Mouse (Mus musculus) mouse embryonic stem cell (cell line): ENCODE measurements around the gene Garem2.

Experiments
- in situ Hi-C, 2 experiments: fragments of 300-500 bp; cut with MboI; formaldehyde crosslinking; loops; 1 replicate in 1 of 2; 3 replicates in 1 of 2; pipeline ENCODE4 v1.14.3; 2019 to 2020; ENCODE audit warnings: low sequenced_read_pairs in 2 of 2, low pct_unique_long_range_greater_than_20kb in 1 of 2, mixed read lengths in 1 of 2; ENCODE audit not compliant: unreplicated experiment in 1 of 2

Gene Garem2

DNA sequence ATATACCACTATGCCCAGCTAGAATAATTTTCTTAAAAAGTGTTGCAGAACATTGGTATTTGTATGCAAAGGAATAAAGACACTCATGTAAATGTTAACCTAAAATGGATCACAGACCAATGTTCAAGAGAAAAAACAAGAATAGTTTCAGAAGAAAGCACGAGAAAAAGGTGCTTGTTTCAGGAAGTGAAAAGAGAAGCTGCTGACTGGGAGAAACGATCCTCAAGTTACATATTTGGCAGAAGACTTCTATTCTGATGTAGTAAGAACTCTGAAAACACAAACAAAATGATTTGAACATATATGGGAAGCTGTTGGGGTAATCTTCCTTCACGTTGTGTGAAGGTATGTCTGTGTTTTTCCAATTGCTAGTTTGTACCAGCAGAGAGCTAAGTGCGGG lies 33.2 kb downstream of the Garem2 start:
- in situ Hi-C loops = no loop called here

- in situ Hi-C loops = no loop called here
Observed at GRCm38 (mm10) chr5:30146526-30146925, 41.6 kb downstream of the Garem2 start.

- in situ Hi-C loops = no loop called here
Observed at GRCm38 (mm10) chr5:30148133-30148920, 43.4 kb downstream of the Garem2 start.

DNA sequence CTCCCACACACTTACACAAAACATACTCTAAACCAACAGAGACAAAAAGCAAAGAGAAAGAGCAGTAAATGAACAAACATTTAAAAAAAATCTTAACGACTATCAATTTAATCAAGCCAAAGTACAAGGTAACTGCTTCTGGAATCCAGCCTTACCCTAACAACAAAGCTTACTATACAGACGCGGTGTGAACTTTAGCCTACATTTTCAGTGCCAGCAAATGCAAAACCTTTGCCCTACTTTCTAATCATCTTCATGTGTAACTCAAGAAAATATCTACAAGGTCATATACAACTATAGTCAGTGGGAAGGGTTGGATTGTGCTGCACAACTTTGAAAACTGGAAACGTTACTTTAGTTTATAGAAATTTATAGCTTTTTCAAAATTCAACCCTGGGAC lies 47.0 kb downstream of the Garem2 start:
- in situ Hi-C loops = no loop called here

GRCm38 (mm10) chr5:30152413-30152812 lies 47.5 kb downstream of the Garem2 start:
- in situ Hi-C loops = no loop called here

- in situ Hi-C loops = no loop called here
Observed at GRCm38 (mm10) chr5:30153222-30153621, 48.3 kb downstream of the Garem2 start.

DNA sequence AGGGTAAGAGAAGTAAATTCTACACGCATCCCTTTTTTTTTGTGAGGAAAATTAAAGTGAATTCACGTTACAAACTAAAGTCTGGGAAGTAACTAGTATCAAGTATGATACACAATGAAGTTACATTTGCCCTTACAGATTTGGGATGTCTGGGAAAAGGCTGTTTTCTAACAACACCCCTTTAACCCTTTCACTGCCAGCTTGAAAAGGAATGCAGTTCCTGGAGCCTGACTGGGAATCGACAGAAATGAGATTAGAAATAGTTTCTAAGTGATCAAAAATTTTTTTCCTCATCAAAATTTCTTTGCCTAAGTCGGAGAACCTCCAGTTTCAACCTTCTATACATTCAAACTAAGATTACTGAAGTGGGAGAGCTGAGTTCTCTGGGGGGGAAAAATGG lies 49.1 kb downstream of the Garem2 start:
- in situ Hi-C loops = no loop called here

DNA sequence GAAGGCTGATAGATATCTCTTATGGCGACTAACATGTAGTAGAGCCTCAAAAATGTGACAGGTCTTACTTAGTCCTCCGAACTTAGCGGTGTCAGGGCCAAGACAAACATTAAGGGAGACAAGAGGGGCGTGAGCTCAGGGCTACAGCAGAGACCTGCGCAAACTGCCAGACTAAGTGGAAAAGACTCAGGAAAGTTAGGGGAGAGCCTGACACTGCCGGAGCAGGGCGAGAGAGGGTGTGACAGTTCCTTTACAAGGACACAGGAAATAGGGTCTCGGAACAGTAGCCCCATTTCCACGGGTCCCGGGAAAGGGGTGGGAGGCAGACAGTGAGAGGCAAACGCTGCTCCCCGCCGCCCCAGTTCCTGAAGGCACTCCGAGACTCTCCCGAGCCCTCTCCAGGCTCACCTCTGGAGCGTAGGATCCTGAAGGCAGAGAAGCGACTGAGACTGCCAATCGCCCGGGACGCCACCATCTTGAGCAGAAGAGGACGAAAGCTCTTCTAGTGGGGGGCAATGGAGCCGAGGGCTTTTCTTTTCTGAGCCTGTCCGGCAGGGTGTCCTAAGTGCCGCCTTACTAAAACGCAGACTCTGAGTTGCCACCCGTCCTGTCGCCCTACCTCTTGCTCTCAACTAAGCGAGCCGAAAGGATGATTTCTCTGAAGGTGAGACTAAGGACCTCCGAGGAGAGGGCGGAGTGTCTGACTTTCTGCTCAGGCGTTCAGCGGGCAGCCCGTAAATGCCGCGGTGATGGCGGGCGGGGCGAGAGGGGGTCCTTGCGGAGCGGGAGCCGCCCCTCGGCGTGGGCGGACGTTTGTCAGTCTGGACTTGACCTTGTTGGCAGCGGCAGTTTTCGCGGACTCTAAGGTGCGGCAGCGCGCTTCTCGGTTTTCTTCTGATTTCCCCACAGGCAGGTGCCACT lies 49.8 kb downstream of the Garem2 start, which contains the start of the genes Hadha and Hadhb:
Hadha (minus strand) TSS at position 689 of the 921 bp plus-strand sequence.
Hadhb (plus strand) TSS at position 775 of the 921 bp plus-strand sequence.
- in situ Hi-C loops = no loop called here

DNA sequence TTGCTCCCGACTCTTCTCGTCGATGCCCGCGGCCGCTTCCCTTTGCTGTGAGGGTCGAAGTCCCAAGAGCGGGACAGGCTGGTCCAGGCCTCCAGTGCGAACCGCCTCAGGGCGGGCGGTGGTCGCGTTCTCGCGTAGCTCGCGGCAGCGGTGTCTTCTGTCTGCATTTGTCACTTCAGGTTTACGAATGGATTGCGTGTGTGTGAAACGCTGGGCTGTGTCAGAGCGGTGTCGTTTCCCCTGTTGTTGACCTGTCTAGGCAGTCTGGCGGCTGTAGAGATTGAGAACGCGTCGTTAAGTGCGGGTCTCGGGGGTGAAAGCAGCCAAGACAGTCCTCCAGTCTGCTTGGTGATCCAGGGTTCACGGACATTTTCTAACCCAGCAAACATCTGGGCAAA lies 50.4 kb downstream of the Garem2 start:
- in situ Hi-C loops = no loop called here

DNA sequence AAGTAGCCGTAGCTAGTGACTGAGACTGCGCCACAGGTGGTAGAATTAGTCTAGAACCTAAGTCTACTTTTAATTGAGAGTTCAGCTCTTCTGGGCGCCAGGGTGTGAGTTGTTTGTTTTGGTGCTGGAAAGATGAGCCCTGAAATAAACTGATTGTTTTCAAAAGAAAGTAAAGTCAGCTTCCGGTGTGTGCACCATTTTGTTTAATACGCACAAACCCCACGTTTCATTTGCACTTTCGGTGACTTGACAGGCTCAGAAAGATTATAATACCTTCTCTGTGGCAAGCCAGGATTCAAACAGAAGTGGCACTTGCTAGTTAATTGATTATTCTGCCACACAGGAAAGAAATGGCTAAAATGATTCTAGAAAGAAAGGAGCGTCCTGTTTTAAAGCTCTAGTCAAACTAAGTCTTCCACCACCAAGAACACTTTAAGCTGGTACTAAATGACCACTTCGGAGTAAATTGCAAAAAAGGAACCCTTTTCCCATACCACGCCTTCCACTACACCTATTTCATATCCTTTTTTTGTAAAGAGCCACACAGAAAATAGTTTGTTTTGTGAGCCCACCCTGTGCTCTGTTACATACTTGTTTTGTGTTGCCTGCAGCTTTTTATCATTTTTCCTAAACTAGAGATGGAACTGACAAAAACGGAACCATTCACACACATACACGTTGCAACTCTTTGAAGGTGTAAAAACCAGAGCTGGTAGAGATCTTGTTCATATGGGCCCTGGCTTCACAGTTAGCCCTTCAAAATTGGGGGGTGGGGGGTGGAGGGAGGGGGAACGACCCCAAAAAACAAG lies 51.1 kb downstream of the Garem2 start:
- in situ Hi-C loops = no loop called here

- in situ Hi-C loops = no loop called here
Observed at GRCm38 (mm10) chr5:30159601-30160000, 54.6 kb downstream of the Garem2 start.

DNA sequence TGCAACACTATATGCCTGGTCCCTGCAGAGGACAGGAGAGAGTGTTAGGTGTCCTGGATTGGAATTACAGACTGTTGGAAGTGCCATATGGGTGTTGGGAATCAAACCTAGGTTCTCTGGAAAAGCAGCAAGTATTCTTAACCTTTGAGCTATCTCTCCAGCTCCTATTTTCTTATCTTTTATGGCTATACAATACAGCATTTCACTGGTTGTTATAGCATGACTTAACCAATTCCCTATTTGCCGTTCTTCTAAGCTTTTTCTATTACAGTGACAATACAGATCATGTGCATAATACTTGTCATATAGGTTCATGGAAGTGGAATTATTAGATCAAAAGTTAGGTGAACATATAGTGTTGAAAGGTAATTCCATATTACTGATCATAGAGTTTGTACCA lies 56.9 kb downstream of the Garem2 start:
- in situ Hi-C loops = no loop called here

GRCm38 (mm10) chr5:30162339-30162738 lies 57.4 kb downstream of the Garem2 start:
- in situ Hi-C loops = no loop called here

DNA sequence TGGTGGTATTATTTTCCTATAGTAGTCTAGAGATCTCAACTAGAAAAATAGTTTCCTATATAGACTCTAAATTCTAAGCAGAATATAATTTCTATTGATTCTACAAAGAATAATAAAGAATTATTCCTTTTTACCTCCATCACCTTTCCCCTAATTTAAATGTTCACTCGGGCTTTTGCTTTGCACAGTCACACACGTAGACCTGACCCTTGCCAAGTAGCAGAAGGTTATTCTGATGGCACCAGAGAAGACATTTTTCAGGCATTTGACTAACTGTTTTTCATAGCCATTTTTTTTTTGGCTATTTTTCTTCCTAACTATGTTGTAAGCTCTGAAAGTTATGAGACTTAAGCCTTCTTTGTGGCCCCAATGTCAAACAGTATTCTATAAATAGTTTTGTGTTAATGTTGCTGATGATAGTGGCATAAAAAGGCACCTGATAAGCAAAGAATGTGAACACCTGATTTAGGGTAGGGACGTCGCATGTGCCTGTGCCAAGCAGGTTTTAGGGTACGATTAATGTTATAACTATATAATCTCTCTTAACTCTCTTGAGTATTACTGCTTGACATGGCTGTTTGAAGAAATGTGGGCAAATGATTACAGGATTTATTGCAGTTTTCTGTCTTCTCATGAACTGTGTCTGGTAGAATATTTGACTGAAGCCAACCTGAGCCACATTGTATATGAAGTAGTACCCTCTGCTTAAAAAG lies 60.4 kb downstream of the Garem2 start:
- in situ Hi-C loops = no loop called here
